Mouse (Mus musculus): ENCODE measurements around the gene Xrra1. TPM values are rescaled to one million over a fixed set of nuclear protein-coding genes. Genes with fewer than 3 reads are reported as not detected.

The Xrra1 gene
- 0.98 TPM for polyA plus RNA-seq (2015; fragmentation: Illumina TruSeq; extraction: RNeasy Lipid Tissue Mini Kit (QIAGEN cat#74804); ENCODE audit: low read depth, low replicate concordance)

DNA sequence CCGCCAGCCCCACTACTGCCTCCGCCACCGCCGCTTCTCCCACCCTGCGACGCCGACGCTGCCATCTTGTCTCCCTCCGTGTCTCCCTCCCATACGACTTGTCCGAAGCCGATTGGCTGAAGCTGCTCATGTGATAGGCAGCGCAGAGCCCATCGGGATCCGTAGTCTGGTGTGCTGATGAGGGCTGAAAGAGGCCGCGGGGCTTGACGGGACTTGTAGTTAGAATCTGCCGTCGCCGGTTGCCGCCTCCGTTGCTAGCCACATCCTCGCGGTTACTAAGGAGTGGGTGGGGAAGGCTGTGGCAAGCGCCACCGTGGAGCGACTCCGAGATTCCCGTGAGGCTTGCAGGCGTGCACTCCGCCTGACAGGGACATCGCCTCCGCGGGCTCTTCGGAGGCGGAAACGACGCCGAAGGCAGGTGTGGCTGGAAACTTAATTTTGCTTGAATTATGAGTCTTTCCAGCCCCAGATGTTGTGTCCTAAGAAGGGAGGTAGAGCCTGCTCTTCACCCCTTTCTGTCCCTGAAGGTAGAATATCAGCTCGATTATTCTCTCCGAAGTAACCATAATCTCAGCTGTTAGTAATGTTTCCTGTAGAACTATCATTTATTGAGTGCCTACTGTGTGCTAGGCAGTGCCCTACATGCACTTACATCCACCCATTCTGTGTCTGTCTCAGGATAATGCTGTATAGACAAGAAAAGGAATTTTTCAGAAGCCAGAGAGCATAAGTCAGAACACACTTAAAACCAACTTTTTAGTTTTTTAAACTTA lies at the start of gene Xrra1:
Xrra1 (plus strand) TSS at position 304 of the 773 bp plus-strand sequence.

GRCm38 (mm10) chr7:99828083-99828570 lies 30.8 kb upstream of the Xrra1 start, which contains the start of gene Neu3:
Gene Neu3 (minus strand): TSS chr7:99828417.

DNA sequence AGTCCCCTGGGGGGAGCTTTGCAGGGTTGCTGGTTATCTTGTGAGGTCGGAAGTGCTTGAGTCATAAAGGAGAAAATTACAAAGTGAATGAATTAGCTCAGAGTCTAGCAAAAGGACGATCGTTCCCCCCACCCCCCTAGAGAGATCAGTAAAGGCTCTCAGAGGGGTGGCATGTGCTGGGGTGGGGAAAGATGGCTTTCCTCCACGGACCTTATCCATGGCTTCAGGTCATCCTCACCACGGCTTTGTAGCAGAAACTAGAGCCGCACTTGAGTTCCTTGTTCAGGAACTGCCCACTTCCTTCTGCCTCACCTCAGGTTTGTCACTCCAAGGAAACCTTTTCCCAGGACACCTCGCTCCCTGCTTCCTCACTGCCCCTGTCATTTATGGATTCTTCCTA lies 4.4 kb downstream of the Xrra1 start, which contains the start of gene Spcs2:
Spcs2 (minus strand) TSS at position 101 of the 400 bp plus-strand sequence.

Other genes with a start within 250 kb of the Xrra1 start
- 2.3 TPM for gene Tpbgl, start 232.0 kb upstream of the Xrra1 start, polyA plus RNA-seq (2015; fragmentation: Illumina TruSeq; extraction: RNeasy Lipid Tissue Mini Kit (QIAGEN cat#74804); ENCODE audit: low read depth, low replicate concordance)
- 11.9 TPM for gene Slco2b1, start 147.8 kb upstream of the Xrra1 start, polyA plus RNA-seq (2015; fragmentation: Illumina TruSeq; extraction: RNeasy Lipid Tissue Mini Kit (QIAGEN cat#74804); ENCODE audit: low read depth, low replicate concordance)
- gene Olfr520, start 128.8 kb upstream of the Xrra1 start, polyA plus RNA-seq (2015; fragmentation: Illumina TruSeq; extraction: RNeasy Lipid Tissue Mini Kit (QIAGEN cat#74804); ENCODE audit: low read depth, low replicate concordance), result not detected
- gene Olfr521, start 95.6 kb upstream of the Xrra1 start, polyA plus RNA-seq (2015; fragmentation: Illumina TruSeq; extraction: RNeasy Lipid Tissue Mini Kit (QIAGEN cat#74804); ENCODE audit: low read depth, low replicate concordance), result not detected
- gene Neu3, start 30.7 kb upstream of the Xrra1 start, polyA plus RNA-seq (2015; fragmentation: Illumina TruSeq; extraction: RNeasy Lipid Tissue Mini Kit (QIAGEN cat#74804); ENCODE audit: low read depth, low replicate concordance), result 2.8 TPM
- gene Spcs2, start 4.3 kb downstream of the Xrra1 start, polyA plus RNA-seq (2015; fragmentation: Illumina TruSeq; extraction: RNeasy Lipid Tissue Mini Kit (QIAGEN cat#74804); ENCODE audit: low read depth, low replicate concordance), result 152 TPM
- 18.1 TPM for gene Rnf169, start 121.3 kb downstream of the Xrra1 start, polyA plus RNA-seq (2015; fragmentation: Illumina TruSeq; extraction: RNeasy Lipid Tissue Mini Kit (QIAGEN cat#74804); ENCODE audit: low read depth, low replicate concordance)
- not detected for gene Chrdl2, start 147.1 kb downstream of the Xrra1 start, polyA plus RNA-seq (2015; fragmentation: Illumina TruSeq; extraction: RNeasy Lipid Tissue Mini Kit (QIAGEN cat#74804); ENCODE audit: low read depth, low replicate concordance)